Mouse (Mus musculus): ENCODE measurements at regions not wholly inside any gene's neighbourhood (a gene's known extent, or its start where the extent isn't known, plus 50 kb on each side); places are given as distances from the start of the nearest gene placed in this dataset.

- TF ChIP-seq MYC (IDR thresholded peaks at IDR 0.05; ENCODE audit: low read depth, low read length) (no peak), CTCF (conservative IDR thresholded peaks at IDR 0.05 in 1 of 2, IDR thresholded peaks at IDR 0.05 in 1 of 2; ENCODE audit: low read depth in 2 of 2, low read length in 2 of 2) (no peak), EP300 (IDR thresholded peaks at IDR 0.05; ENCODE audit: low read length) (no peak), USF1 (IDR thresholded peaks at IDR 0.05; ENCODE audit: low read depth, low read length) (no peak), POLR2A (IDR thresholded peaks at IDR 0.05; ENCODE audit: low read depth, low read length) (no peak), SMC3 (IDR thresholded peaks at IDR 0.05; ENCODE audit: low read depth, low read length) (no peak), SIN3A (IDR thresholded peaks at IDR 0.05; ENCODE audit: low read length) (no peak), MXI1 (IDR thresholded peaks at IDR 0.05; ENCODE audit: low read depth, low read length) (no peak), ZKSCAN1 (IDR thresholded peaks at IDR 0.05; ENCODE audit: borderline replicate concordance, low read depth, low read length) (no peak), ZC3H11A (IDR thresholded peaks at IDR 0.05; ENCODE audit: low read depth, low read length) (no peak), TBP (conservative IDR thresholded peaks at IDR 0.05; ENCODE audit: low read depth, low read length) (no peak), KAT2A (IDR thresholded peaks at IDR 0.05; ENCODE audit: insufficient replicate concordance, low read length) (no peak), RCOR1 (conservative IDR thresholded peaks at IDR 0.05; ENCODE audit: low read depth, low read length) (no peak)
Observed at GRCm38 (mm10) chr2:179086915-179087314, 355.3 kb upstream of the Cdh4 start.
